Mouse (Mus musculus) heart, embryonic 12.5 days (tissue): ENCODE results near the gene Cotl1. TPM values are rescaled to one million over a fixed set of nuclear protein-coding genes. Genes with fewer than 3 reads are reported as not detected.
A peak's percentile ranks its signal among the peaks of the same experiment; 100 is the strongest.
"Not testable (repeated sequence)": the region's sequence is repeated elsewhere in the genome, so short reads cannot be mapped to it uniquely, and the experiment has no call there.

Experiments used
- ATAC-seq: fragments of 200-750 bp; cut with Nextera tagmentation; 2 replicates; pipeline ENCODE4 v1.8.0; 2017; ENCODE audit warnings: moderate TSS enrichment, moderate library complexity; ENCODE audit not compliant: insufficient number of reproducible peaks, low FRiP score
- H3K27ac ChIP-seq: fragments of 300-500 bp; sonication (generic); 2 replicates; pipeline ENCODE4 v1.5.1; 2016; ENCODE audit warnings: mild to moderate bottlenecking, moderate library complexity; ENCODE audit not compliant: poor library complexity, severe bottlenecking
- H3K27me3 ChIP-seq: fragments of 300-500 bp; sonication (generic); replicated peaks from 2 replicates; pipeline ENCODE4 v1.6.1; 2016; ENCODE audit warnings: mild to moderate bottlenecking, moderate library complexity
- H3K36me3 ChIP-seq: fragments of 300-500 bp; sonication (generic); 2 replicates; pipeline ENCODE4 v1.6.1; 2016; ENCODE audit warnings: mild to moderate bottlenecking, moderate library complexity
- H3K4me1 ChIP-seq: fragments of 300-500 bp; sonication (generic); replicated peaks from 2 replicates; pipeline ENCODE4 v1.6.1; 2016; ENCODE audit warnings: mild to moderate bottlenecking
- H3K4me2 ChIP-seq: fragments of 300-500 bp; sonication (generic); 2 replicates; pipeline ENCODE4 v1.6.1; 2016; ENCODE audit warnings: mild to moderate bottlenecking, moderate library complexity
- H3K4me3 ChIP-seq: fragments of 300-500 bp; sonication (generic); 2 replicates; pipeline ENCODE4 v1.5.1; 2016; ENCODE audit warnings: mild to moderate bottlenecking
- H3K9ac ChIP-seq: fragments of 300-500 bp; sonication (generic); 2 replicates; pipeline ENCODE4 v1.6.1; 2016; ENCODE audit warnings: mild to moderate bottlenecking, moderate library complexity
- H3K9me3 ChIP-seq: fragments of 300-500 bp; sonication (generic); replicated peaks from 2 replicates; pipeline ENCODE4 v1.6.1; 2016; ENCODE audit warnings: mild to moderate bottlenecking, moderate library complexity
- WGBS: fragments of 180-500 bp; shearing (Covaris S2); methylation state at CpG from one replicate; pipeline ENCODE4 v1.1.7; 2016; 5-methylcytosine and 5-hydroxymethylcytosine counted together
- polyA plus RNA-seq: library from polyadenylated mRNA; unstranded; fragments of >200 nt; fragmentation: Nextera tagmentation; extraction: Ambion mirVana; gene quantifications from 2 replicates; pipeline ENCODE4 v1.2.1, GENCODE M21; 2016

Cotl1 gene
- polyA plus RNA-seq, 1 experiment from 2014 or later: 40.6 TPM

- peak; percentile 97 for ATAC-seq
- Histone ChIP-seq H3K27ac (peak within 1 kb of the TSS; percentile 49), H3K9me3 (no peaks in the 10 kb centered on the region), H3K4me1 (peaks cover 18% of the 10 kb centered on the region), H3K4me3 (peak within 1 kb of the TSS; percentile 83), H3K27me3 (peaks cover 28% of the 10 kb centered on the region; the same call in 1 of the 2 replicates), H3K9ac (peak within 1 kb of the TSS; percentile 85), H3K36me3 (peaks cover 5% of the 10 kb centered on the region; the same call in 1 of the 2 replicates), H3K4me2 (peak within 1 kb of the TSS; percentile 85)
- 1% methylated on average over 35 of the region's 35 CpGs for WGBS
Observed at GRCm38 (mm10) chr8:119861706-119862389, 21.5 kb upstream of the Cotl1 start, which contains the start of gene Klhl36. Klhl36 (plus strand) TSS chr8:119862266.

GRCm38 (mm10) chr8:119857767-119858166 lies 17.4 kb upstream of the Cotl1 start:
- Histone ChIP-seq H3K27ac (no peak overlapping the region), H3K4me2 (no peak overlapping the region), H3K4me3 (no peak overlapping the region), H3K9ac (no peak overlapping the region), H3K36me3 (no peaks in the 10 kb centered on the region), H3K4me1 (peaks cover 14% of the 10 kb centered on the region), H3K9me3 (no peaks in the 10 kb centered on the region), H3K27me3 (peaks cover 9% of the 10 kb centered on the region)
- WGBS: 75% methylated on average over 6 of the region's 6 CpGs
- no peak for ATAC-seq

- Histone ChIP-seq H3K9ac (no peak overlapping the region), H3K9me3 (no peaks in the 10 kb centered on the region), H3K36me3 (no peaks in the 10 kb centered on the region), H3K27me3 (peaks cover 8% of the 10 kb centered on the region), H3K27ac (no peak overlapping the region), H3K4me2 (no peak overlapping the region), H3K4me1 (peaks cover 6% of the 10 kb centered on the region), H3K4me3 (no peak overlapping the region)
- WGBS: 51% methylated on average over 5 of the region's 5 CpGs
- no peak for ATAC-seq
Observed at GRCm38 (mm10) chr8:119855656-119856055, 15.3 kb upstream of the Cotl1 start.

- H3K4me3 ChIP-seq: no peak overlapping the region
- H3K4me1 ChIP-seq: peaks cover 6% of the 10 kb centered on the region
- no peak overlapping the region for H3K9ac ChIP-seq
- H3K36me3 ChIP-seq: no peaks in the 10 kb centered on the region
- 57% methylated on average over 5 of the region's 5 CpGs for WGBS
- peaks cover 5% of the 10 kb centered on the region; the same call in 1 of the 2 replicates for H3K27me3 ChIP-seq
- H3K9me3 ChIP-seq: peaks cover 6% of the 10 kb centered on the region; the same call in 1 of the 2 replicates
- H3K27ac ChIP-seq: no peak overlapping the region
- no peak overlapping the region for H3K4me2 ChIP-seq
- no peak for ATAC-seq
Observed at GRCm38 (mm10) chr8:119854035-119854434, 13.7 kb upstream of the Cotl1 start.

GRCm38 (mm10) chr8:119853521-119853920 lies 13.2 kb upstream of the Cotl1 start:
- Histone ChIP-seq H3K9me3 (peaks cover 6% of the 10 kb centered on the region; the same call in 1 of the 2 replicates), H3K4me3 (no peak overlapping the region), H3K4me2 (no peak overlapping the region), H3K9ac (no peak overlapping the region), H3K27ac (no peak overlapping the region), H3K27me3 (peaks cover 5% of the 10 kb centered on the region; the same call in 1 of the 2 replicates), H3K36me3 (no peaks in the 10 kb centered on the region), H3K4me1 (peaks cover 6% of the 10 kb centered on the region)
- WGBS: 65% methylated on average over 8 of the region's 8 CpGs
- no peak for ATAC-seq

- no peak overlapping the region for H3K4me2 ChIP-seq
- peaks cover 8% of the 10 kb centered on the region for H3K4me1 ChIP-seq
- ATAC-seq: no peak
- H3K27me3 ChIP-seq: 0 out of 2 replicates have a peak, but pooled peaks cover 3% of the 10 kb centered on the region
- peaks cover 6% of the 10 kb centered on the region; the same call in 1 of the 2 replicates for H3K9me3 ChIP-seq
- no peak overlapping the region for H3K27ac ChIP-seq
- no peak overlapping the region for H3K4me3 ChIP-seq
- WGBS: 75% methylated on average over 16 of the region's 16 CpGs
- H3K9ac ChIP-seq: no peak overlapping the region
- no peaks in the 10 kb centered on the region for H3K36me3 ChIP-seq
Observed at GRCm38 (mm10) chr8:119847232-119847922, 7.0 kb upstream of the Cotl1 start.

- H3K9ac ChIP-seq, H3K9me3 ChIP-seq, H3K4me3 ChIP-seq, H3K27me3 ChIP-seq, H3K27ac ChIP-seq, ATAC-seq, H3K4me2 ChIP-seq, H3K36me3 ChIP-seq: not testable (repeated sequence)
- WGBS: 81% methylated on average over 7 of the region's 7 CpGs
- H3K4me1 ChIP-seq: peaks cover 14% of the 10 kb centered on the region
Observed at GRCm38 (mm10) chr8:119845741-119846140, 5.4 kb upstream of the Cotl1 start.

GRCm38 (mm10) chr8:119844577-119844976 lies 4.2 kb upstream of the Cotl1 start:
- Histone ChIP-seq H3K36me3 (no peaks in the 10 kb centered on the region), H3K4me2 (peak overlapping the region; percentile 19), H3K27ac (no peak overlapping the region), H3K4me3 (no peak overlapping the region), H3K9ac (no peak overlapping the region), H3K9me3 (peaks cover 4% of the 10 kb centered on the region; the same call in 1 of the 2 replicates), H3K4me1 (peaks cover 18% of the 10 kb centered on the region), H3K27me3 (0 out of 2 replicates have a peak, but pooled peaks cover 3% of the 10 kb centered on the region)
- whole genome bisulfite sequencing: 27% methylated on average over 8 of the region's 8 CpGs
- no peak for ATAC-seq

- H3K9ac ChIP-seq: no peak overlapping the region
- WGBS: 6% methylated on average over 4 of the region's 4 CpGs
- no peak overlapping the region for H3K4me3 ChIP-seq
- H3K27me3 ChIP-seq: 0 out of 2 replicates have a peak, but pooled peaks cover 3% of the 10 kb centered on the region
- H3K36me3 ChIP-seq: no peaks in the 10 kb centered on the region
- H3K27ac ChIP-seq: no peak overlapping the region
- no peaks in the 10 kb centered on the region for H3K9me3 ChIP-seq
- no peak for ATAC-seq
- H3K4me1 ChIP-seq: peaks cover 28% of the 10 kb centered on the region
- H3K4me2 ChIP-seq: no peak overlapping the region
Observed at GRCm38 (mm10) chr8:119843444-119843843, 3.1 kb upstream of the Cotl1 start.

- Histone ChIP-seq H3K9me3 (no peaks in the 10 kb centered on the region), H3K4me1 (peaks cover 39% of the 10 kb centered on the region), H3K27ac (peak overlapping the region; percentile 67), H3K9ac (peak overlapping the region; percentile 54), H3K4me2 (peak overlapping the region; percentile 88), H3K36me3 (no peaks in the 10 kb centered on the region), H3K27me3 (0 out of 2 replicates have a peak, but pooled peaks cover 3% of the 10 kb centered on the region), H3K4me3 (peak overlapping the region; percentile 67)
- ATAC-seq: no peak
- 9% methylated on average over 8 of the region's 8 CpGs for WGBS
Observed at GRCm38 (mm10) chr8:119840905-119841411, 614 bp upstream of the Cotl1 start.

- 0 out of 2 replicates have a peak overlapping the region, but pooled peaks have one; percentile 6 for H3K27ac ChIP-seq
- H3K36me3 ChIP-seq: no peaks in the 10 kb centered on the region
- ATAC-seq: no peak
- H3K4me3 ChIP-seq: peak overlapping the region; percentile 67
- peaks cover 35% of the 10 kb centered on the region for H3K4me1 ChIP-seq
- H3K9me3 ChIP-seq: no peaks in the 10 kb centered on the region
- WGBS: 31% methylated on average over 14 of the region's 14 CpGs
- H3K27me3 ChIP-seq: no peaks in the 10 kb centered on the region
- peak overlapping the region; percentile 88 for H3K4me2 ChIP-seq
- peak overlapping the region; percentile 81 for H3K9ac ChIP-seq
Observed at GRCm38 (mm10) chr8:119839419-119840021, 824 bp downstream of the Cotl1 start.
